Mouse (Mus musculus) spleen, postnatal 0 days (tissue): ENCODE results near the gene Mettl7a3. TPM values are rescaled to one million over a fixed set of nuclear protein-coding genes. Genes with fewer than 3 reads are reported as not detected.

Source experiments
- polyA plus RNA-seq: library from polyadenylated mRNA; unstranded; fragments of >200 nt; fragmentation: Nextera tagmentation; extraction: Ambion mirVana; gene quantifications from 2 replicates; pipeline ENCODE4 v1.2.1, GENCODE M21; 2015

Gene Mettl7a3
- 0.07 TPM in 1 of 2 replicates, not detected in the other for polyA plus RNA-seq

DNA sequence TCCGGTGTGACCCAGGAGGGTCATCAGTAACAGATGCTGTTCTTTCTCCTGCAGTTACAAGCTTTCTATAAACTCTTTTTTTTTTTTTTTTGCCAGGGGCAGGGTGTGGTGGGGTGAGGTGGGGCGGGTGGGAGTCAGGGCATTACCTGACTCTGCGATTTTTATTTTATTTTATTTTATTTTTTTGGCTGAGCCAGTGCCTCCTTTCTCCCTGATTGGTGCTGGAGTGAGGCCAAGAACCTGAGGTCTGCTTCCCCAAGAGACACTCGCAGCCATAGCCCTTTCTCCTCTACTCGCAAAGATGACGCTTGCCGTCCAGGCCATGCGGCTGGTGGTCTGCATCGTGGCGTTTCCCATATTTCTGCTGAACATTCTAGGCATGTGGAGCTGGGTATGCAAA lies at the start of gene Mettl7a3:
Gene Mettl7a3 (plus strand): TSS at position 301 of the 400 bp plus-strand sequence.

DNA sequence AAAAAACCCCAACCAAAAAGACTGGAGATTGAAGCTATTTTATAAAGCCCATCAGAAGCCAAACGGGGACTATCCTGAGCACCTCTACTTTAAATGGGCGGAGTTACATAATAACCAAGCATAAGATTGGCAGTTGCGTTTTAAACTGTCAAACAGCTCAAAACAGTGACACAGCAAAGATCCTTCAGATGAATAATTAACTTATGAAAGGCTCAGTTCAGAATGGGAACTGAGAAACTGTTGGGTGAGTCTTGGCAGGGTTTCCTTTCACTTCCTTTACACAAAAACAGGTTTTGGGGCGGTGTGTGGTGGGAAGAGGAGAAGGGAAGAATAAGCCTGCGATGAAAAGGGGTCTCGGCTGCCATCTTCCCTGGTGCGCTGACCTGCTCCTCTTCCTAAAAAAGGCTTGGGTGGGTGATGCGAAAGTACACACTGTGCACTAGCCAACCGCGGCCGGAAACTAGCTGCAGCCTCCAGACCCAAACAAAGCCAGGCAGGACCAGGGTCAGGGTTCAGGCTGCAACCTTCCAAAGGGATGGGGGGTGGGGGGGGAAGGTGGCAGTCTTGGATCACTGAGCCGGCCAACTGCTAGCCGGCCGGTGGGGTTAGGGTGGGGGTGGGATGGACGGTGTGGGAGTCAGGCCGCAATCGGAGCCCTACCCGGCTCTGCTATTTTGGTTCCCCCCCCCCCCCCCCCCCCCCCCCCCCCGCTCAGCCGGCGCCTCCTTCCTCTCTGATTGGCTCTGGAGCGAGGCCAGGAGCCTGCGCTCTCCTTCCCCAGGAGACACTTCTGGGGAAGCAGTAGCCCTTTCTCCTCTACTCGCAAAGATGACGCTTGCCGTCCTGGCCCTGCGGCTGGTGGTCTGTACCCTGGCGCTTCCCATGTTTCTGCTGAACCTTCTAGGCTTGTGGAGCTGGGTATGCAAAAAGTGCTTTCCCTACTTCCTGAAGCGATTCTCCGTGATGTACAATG lies 30.4 kb upstream of the Mettl7a3 start, which contains the start of gene Mettl7a1:
Gene Mettl7a1 (plus strand): TSS at position 122 of the 973 bp plus-strand sequence.

DNA sequence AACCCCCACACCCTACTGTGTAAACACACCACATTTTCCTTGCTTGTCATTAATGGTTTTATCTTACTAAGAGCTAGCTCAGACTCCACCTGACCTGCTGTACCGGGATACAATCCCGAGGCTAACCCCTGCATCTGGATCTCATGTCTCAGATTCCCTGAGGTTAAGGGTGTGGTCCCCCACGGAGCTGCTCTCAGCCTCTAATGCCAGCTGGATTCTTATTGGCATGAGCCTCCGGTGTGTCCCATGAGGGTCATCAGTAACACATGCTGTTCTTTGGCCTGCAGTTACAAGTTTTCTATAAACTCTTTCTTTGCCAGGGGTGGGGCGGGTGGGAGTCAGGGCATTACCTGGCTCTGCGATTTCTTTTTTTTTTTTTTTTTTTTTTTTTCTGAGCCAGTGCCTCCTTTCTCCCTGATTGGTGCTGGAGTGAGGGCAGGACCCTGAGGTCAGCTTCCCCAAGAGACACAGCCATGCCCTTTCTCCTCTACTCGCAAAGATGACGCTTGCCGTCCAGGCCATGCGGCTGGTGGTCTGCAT lies 18.1 kb downstream of the Mettl7a3 start, which contains the start of the genes Methig1 and Mettl7a2:
Gene Methig1 (plus strand): TSS at position 439 of the 540 bp plus-strand sequence.
Gene Mettl7a2 (plus strand): TSS at position 490 of the 540 bp plus-strand sequence.

GRCm38 (mm10) chr15:100364242-100364641 lies 29.5 kb downstream of the Mettl7a3 start, which contains the start of gene Higd1c:
Gene Higd1c (plus strand): TSS chr15:100364542.

Other genes starting within 250 kb of the Mettl7a3 start
- 60.8 and 61.5 TPM in 2 replicates for gene Atf1, start 107.1 kb upstream of the Mettl7a3 start, polyA plus RNA-seq
- gene Tmprss12, start 54.1 kb upstream of the Mettl7a3 start, polyA plus RNA-seq, result not detected in 2 replicates
- gene Mettl7a1, start 30.8 kb upstream of the Mettl7a3 start, polyA plus RNA-seq, result 6.5 and 7.0 TPM in 2 replicates
- 0.11 TPM in 1 of 2 replicates, not detected in the other for gene Methig1, start 18.2 kb downstream of the Mettl7a3 start, polyA plus RNA-seq
- gene Mettl7a2, start 18.3 kb downstream of the Mettl7a3 start, polyA plus RNA-seq, result not detected in 2 replicates
- gene Higd1c, start 29.6 kb downstream of the Mettl7a3 start, polyA plus RNA-seq, result not detected in 2 replicates
- 0.07 TPM in 1 of 2 replicates, not detected in the other for gene Gm5475, start 87.2 kb downstream of the Mettl7a3 start, polyA plus RNA-seq
- 35.7 and 43.1 TPM in 2 replicates for gene Slc11a2, start 90.1 kb downstream of the Mettl7a3 start, polyA plus RNA-seq
- 10.5 and 11.1 TPM in 2 replicates for gene Letmd1, start 134.1 kb downstream of the Mettl7a3 start, polyA plus RNA-seq
- gene Csrnp2, start 160.6 kb downstream of the Mettl7a3 start, polyA plus RNA-seq, result 1.6 and 1.7 TPM in 2 replicates
- 8.3 and 9.8 TPM in 2 replicates for gene Tfcp2, start 217.1 kb downstream of the Mettl7a3 start, polyA plus RNA-seq